Mouse (Mus musculus): Measurements from ENCODE around the gene Ncstn.

Gene Ncstn

DNA sequence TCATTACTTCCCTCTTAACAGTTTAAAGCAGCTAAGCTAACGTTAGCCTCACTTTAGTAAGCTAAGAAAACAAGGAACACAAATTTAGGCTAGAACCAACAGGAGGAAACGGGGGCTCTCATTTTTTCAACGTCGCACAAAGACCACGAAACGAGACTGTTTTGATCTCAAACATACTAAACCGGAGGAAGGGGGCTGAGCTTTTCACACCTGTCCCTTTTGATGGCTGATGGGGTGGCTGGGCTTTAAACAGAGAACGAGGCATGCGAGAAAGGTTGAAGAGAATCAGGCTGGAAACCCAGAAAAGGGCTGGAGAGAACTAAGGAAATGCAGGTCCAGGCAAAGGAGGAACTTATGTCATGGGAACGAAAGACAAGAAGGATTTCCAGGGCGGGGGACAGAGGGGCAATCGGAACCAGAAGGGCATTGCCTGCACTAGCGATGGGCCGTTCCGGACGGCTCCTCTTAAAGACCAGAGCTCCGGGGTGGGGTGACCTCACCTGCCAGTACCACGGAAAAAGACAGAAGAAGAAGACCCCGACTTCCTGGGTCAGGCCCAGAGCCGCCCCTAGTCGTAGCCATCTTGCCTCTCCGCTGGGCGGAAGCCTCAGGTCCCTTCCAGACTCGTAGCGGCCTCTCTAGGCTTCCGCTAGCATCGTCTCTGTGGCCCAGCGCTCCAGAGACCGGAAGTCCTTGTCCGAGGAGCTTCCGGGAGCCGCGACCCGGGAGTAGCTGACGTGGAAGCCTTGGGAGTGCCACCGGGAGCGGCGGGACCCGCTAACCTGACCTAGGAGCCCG, at the start of gene Ncstn, which contains the start of gene Copa:
Gene Ncstn, minus strand, starts transcription at position 695 of the 798 bp plus-strand sequence.
Gene Copa, plus strand, starts transcription at position 429 of the 798 bp plus-strand sequence.
- DNase-seq (ENCODE audit: low spot score in 2 of 2) = peak; percentile 79 to 94

DNA sequence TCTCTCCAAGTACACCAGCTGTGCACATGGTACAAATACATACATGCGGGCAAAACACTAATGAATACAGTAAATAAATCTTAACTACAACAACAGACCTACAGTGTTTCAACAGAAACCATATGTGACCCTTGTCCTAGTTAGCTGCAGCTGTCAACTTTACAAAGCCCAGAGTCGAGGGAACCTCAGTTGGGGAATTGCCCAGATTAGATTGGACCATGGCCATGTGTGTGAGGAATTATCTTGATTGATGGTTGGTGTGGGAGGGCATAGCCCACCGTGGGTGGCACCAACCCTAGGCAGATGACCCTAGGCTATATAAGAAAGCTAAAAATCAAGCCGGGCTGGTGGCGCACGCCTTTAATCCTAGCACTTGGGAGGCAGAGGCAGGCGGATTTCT, 49.7 kb upstream of the Ncstn start:
- DNase-seq (ENCODE audit: low spot score in 2 of 2) = no peak

DNA sequence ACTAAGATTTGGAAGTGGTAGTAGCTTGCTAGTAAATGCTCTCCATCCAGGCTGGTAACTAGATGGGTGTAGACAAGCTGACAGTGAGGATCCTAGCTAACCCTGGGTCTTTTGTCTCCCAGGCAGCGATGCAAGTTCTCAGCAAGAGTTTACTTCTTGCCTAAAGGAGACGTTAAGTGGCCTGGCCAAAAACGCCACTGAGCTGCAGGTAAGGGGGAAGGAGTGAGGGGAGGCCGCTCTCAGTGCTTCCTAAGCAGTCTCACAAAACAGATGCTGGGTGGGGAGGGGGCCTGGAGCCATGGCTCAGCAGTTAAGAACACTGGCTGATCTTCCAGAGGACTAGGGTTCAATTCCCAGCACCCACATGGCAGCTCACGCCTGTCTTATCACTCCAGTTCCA, 47.2 kb upstream of the Ncstn start:
- DNase-seq (ENCODE audit: low spot score in 2 of 2) = no peak

DNA sequence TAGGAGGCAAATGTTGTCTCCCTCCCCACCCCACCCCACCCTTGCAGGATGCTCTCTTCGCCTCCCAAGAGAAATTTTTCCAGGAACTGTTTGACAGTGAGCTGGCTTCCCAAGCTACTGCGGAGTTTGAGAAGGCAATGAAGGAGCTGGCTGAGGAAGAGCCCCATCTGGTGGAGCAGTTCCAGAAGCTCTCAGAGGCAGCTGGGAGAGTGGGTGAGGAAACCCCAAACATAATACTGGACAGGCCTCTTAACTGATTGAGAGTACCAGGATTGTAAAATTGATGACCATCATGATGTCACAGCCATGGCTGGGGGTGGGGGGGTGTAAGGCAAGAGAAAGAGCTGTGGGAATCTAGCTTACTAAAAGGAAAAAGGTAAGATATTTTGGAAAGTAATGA, 46.5 kb upstream of the Ncstn start:
- DNase-seq (ENCODE audit: low spot score in 2 of 2) = no peak

DNA sequence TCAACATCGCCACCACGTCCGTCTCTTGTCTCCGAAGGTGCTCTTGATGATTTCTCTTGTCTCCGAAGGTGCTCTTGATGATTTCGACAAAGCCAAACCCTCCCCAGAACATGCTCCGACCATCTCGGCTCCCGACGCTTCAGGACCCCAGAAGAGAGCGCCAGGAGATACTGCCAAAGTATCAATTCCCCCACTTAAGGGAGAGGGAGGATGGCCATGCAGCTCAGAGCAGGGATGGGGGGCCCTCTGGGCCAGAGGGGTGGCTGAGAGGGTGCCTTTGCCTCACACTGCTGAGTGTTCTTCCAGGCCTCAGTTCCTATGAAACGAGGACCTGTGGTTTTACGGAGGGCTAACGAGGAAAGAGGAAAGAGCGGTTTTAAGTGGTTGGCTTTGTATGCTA, 46.0 kb upstream of the Ncstn start:
- DNase-seq (ENCODE audit: low spot score in 2 of 2) = no peak

DNA sequence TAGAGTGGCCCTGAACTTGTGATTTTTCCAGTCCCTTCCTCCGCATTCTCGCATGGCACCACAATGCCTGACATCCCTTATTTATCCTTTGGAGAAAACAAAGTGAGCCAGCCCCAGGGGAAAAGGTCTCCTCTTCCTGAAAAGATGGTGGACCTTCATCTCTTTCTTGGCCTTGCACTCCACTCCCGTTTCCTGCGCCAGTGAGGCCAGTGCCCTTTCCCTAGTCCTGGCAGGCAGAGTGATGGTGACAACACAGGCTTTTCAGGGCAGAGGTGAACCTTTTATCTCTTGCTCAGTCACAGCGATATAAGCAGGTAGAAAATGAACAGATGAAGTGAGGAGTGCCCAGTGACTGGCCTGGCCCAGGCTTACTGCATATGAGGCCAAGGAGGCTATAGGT, 44.9 kb upstream of the Ncstn start:
- no peak for DNase-seq (ENCODE audit: low spot score in 2 of 2)

DNA sequence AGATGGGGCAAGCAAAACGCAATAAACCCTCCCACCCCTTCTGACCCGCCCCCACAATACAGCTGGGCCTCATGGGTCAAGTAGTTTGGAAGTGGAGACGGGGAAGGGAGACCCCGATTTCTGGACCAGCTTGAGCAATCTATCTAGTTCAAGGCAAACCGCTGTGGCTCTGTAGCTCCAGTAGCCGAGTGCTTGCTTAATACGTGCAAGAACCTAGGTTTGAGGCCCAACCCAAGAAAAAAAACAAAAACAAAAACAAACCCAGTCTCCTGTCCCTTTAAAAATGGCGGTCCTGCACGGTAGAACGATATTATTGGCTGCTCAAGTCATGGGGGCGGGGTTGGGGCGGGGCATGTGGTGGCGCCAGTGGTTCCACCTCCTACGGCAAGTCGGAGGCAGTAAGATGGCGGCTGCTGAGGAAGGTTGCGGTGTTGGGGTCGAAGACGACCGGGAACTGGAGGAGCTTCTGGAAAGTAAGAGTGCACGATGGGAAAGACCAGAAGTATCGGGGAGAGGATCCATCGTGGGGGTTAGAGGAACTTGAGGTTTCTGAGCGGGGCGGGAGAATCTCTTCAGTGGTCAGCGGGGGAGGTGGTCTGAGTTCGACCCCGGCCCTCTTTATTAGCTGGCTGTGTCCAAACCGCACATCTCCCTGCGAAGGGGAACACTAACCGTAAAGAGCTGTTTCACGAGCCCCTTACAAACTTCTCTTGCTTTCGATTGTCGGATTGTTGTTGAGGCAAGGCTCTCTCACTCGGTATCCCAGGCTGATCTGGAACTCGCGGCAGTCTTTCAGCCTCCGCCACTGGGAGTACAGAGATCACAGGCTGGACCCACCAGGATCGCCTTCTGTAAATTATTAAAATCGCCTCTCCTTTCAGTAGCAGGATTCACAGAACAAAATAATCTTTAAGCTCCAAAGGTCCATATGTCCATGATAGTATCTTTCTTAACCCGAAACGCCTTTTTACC, 44.1 kb upstream of the Ncstn start, which contains the start of gene Pex19:
Gene Pex19, plus strand, starts transcription at position 380 of the 972 bp plus-strand sequence.
- peak; percentile 35 to 64 for DNase-seq (ENCODE audit: low spot score in 2 of 2)

DNA sequence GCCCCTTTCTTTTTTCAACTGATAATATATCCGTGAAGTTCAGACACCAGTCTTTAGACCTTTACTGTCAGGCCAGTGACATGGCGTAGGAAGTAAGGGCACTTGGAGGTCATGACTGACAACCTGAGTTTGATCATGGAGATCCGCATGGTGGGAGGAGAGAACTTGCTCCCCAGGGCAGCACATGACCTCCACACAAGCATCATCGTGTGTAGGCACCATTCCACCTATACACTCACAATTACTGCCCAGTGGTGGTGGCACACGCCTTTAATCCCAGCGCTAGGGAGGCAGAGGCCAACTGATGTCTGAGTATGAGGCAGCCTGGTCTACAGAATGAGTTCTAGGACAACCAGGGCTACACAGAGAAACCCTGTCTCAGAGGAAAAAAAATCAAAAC, 42.0 kb upstream of the Ncstn start:
- no peak for DNase-seq (ENCODE audit: low spot score in 2 of 2)

DNA sequence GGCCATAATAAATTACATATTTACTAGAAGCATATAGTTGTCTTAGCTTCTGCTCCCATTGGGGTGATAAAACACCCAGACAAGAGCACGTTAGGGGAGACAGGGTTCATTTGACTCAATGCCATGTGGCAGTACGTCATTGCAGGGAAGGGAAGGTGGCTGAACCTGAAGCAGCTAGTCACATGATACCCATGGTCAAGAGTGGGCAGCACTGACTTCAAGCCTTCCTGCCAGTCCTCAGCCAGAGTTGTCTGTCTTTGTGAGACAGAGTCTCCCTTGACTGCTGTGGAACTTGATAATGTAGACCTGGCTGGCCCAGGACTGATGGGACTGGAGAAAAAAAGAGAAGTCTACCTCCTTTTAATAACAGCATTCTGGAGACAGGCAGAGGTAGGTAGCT, 40.1 kb upstream of the Ncstn start:
- no peak for DNase-seq (ENCODE audit: low spot score in 2 of 2)

DNA sequence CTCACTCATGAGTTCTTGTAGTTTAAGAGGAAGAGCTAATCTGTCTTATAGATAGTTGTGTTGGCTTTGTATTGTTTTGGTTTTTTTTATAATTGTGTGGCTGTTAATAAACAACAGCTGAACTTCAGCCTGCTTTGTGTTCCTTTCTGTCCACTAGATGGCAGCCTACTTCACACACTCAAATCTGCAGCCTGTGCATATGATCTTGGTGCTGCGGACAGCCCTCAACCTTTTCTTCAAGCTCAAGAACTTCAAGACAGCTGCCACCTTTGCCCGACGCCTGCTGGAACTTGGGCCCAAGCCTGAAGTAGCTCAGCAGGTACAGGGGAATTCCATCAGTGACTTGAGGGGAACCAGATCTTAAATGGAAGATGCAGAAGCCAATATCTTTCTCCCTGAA, 37.1 kb upstream of the Ncstn start:
- peak in 1 of 2 experiments; percentile 52 for DNase-seq (ENCODE audit: low spot score in 2 of 2)

DNA sequence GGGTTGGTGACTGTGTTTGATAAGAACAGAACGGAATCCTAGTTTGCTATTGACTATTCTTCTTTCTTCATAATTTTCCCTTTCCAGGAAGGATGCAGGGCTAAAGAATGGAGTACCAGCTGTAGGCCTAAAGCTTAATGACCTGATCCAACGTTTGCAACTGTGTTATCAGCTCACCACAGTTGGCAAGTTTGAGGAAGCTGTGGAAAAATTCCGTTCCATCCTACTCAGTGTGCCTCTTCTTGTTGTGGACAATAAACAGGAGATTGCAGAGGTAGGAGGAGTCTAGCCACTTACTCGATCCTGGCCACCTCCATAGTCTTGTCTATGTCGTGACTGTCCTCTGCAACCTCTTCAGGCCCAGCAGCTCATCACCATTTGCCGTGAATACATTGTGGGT, 36.5 kb upstream of the Ncstn start:
- DNase-seq (ENCODE audit: low spot score in 2 of 2) = no peak

DNA sequence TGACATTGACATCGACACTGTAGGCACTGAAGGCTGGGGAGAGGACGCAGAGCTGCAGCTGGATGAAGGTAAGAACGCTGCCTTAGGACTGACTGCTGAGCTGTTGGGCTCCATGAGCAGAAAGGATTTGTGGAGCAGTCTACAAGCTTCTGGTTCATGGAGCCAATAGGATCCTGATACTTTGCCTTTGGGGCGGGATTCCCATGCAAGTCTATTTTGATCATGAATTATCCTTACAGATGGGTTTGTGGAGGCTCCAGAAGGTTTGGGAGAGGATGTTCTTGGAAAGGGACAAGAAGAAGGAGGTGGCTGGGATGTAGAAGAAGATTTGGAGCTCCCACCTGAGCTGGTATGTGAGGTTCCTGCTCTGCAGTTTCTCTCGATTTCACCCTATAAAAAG, 34.4 kb upstream of the Ncstn start:
- DNase-seq (ENCODE audit: low spot score in 2 of 2) = peak in 1 of 2 experiments; percentile 27

DNA sequence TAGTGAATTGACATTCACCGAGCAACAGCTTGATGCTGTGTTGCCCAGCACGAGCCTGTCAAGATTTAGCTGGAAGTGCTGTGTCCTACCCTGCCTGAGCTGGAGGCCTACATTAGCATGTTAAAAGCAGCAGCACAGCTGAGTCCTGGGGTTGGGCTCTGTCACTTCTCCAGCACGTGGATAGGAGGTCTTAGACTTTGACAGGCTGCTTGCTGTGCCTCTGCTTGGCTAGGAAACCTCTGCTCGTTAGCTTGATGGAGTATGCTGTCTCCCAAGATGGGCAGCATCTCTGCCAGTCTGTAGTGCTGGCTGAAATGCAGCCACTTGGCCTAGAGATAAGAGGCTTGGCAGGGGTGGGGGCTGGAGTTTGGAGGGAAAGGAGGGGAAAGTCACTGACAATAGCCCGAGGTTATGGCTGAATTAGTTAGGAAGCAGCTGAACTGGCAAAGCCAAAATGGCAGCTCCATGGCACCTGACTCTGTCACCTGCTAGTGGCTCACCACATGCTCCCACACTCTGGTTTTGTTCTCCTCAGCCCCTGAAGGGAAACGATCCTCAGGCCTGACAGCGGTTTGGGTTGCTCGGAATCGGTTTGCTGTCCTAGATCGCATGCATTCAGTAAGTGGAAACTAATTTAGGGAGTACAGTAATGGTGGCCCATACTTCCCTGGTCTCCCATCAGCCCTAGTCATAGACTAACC, 25.3 kb upstream of the Ncstn start:
- DNase-seq (ENCODE audit: low spot score in 2 of 2) = no peak

DNA sequence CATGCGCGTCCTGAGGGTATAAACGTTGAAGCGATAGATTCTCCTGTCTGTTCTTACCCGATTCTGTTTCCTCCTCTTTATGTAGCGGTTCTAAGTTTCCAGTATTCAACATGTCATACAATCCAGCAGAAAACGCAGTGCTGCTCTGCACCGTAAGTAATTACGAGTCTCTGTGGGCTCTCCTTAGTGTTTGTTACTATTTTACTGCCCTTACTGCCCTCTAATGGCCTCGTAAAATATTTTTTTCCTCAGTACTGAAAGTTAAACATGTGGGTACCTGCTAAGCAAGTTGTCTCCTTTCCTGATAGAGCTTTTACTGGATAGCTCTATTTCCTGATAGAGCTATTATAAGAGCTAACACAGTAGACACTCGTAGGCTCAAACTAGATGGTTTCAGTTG, 22.5 kb upstream of the Ncstn start:
- DNase-seq (ENCODE audit: low spot score in 2 of 2) = no peak

DNA sequence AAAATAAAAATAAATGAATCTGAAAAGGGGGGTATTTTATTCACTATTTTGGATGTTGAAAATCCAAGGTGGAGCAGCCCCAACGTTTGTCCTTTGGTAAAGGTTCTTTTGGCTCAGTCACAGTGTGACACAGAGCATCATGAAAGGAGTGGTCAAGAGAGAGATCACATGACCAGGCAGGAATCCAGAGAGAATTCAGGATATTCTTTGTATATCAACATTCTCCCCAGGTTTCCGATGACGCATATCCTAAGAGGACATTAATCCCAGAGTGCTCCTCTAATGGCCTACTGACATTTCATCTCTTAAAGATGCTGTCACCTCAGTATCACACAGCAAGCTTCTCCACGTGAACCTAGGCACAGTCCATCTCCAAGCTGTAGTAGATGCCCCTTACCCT, 21.0 kb upstream of the Ncstn start:
- DNase-seq (ENCODE audit: low spot score in 2 of 2) = no peak

DNA sequence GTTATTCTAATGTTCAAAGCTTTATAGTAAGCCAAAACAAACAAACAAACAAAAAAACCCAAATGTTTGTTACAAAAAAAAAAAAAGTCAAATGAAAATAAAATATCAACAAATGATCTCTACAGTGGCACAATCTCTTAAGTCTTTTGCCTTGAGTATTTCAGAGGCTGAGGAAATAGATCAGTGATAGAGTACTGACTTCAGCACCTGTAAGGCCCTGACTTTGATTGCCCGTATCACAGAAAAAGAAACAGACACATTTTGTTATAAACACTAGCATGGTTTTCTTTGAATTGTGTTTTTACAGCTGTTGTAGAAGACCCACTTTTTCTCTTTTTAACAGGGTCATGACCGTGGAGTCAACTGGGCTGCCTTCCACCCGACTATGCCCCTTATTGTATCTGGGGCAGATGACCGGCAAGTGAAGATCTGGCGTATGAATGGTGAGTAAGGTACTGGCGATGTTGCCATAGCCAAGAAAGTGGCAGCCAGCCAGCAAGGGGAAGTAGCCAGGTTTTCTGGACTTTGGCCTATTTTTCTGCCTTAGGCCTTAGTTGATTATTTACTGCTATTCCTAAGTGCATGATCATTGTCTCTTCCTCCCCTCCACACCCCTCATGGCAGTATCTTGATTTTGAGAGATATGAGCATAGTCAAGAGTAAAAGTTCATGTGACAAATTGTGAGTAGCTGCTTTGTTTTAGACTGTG, 16.9 kb upstream of the Ncstn start:
- no peak for DNase-seq (ENCODE audit: low spot score in 2 of 2)

DNA sequence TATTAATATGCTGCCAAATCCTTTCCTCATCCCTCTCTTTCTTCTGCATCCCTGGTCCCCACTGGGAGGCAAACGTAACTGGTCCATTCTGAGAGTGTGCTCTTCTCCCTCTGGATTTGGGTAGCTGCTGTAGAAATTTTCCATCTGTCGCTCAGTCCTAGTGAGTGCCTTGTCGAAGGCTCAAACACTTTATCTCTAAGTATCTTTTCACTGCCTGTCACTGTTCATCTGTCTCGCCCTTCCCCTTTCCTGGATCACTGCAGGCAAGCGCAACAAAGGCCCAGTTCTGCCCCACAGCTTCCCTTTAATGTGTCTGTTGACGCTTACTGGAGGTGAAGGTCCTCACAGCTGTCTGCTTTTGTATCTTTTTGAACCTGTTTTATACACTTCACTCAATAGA, 12.6 kb upstream of the Ncstn start:
- DNase-seq (ENCODE audit: low spot score in 2 of 2) = no peak

DNA sequence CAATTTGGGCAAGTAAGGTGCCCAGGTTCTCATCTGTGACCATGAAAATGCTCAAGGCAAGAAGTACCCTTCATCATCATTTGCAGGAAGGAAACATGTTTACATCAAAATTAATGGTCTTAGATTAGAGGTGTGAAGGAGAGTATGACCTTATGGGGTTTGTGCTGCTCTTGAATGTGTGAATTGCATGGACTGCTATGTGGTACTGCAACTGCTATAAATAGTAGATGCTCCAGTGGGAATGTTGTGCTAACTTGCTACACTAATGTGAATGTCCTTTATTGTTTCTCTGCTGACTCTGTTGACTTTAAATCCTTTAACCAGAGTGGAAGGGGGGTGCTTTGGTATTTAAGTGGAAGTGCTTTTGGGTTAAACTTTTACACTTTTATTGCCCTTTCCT, 11.7 kb upstream of the Ncstn start:
- no peak for DNase-seq (ENCODE audit: low spot score in 2 of 2)

DNA sequence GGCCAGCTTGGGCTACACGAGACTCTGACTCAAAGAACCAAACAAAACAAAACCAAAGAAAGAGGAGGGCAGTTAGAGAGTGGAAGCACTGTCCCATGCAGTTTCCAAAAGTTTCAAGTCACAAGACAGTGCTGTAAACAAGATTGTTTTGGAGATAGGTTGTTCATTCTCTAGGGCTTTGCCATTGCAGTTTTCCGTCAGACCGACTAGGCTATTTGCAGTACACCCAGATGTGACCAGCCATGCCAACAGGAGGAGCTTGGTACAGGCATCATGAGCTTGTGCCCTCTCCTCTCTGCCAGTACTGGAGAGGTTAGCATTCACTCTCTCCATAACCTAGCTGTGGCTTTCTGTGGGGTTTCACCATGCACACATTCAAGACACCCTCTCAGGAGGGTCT, 10.9 kb upstream of the Ncstn start:
- DNase-seq (ENCODE audit: low spot score in 2 of 2) = no peak

DNA sequence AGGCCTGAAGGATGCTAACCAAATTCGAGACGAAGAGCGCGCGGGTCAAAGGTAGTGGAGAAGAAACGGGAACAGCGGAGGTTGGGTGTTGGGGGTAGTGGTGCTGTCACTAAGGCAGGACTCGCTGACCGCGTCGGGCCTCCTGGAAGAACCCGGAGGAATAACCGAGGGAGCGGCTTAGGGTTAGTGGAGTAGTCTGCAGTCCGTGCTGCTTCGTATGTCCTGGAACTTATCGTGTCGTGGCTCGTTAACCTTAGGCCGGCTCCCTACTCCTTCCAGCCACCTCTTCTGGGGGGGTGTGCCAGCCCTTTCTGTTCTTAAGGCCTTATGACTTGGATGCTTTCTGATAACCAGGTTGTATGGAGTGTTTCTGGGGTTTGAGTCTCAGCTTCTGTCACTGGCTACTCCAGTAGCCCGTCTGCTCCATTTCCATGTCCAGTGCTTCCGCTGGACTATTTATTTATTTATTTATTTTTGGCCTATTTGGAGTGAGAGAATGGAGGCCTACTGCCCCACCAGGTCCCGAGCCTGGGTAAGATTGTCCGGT, 377 bp upstream of the Ncstn start:
- DNase-seq (ENCODE audit: low spot score in 2 of 2) = no peak

DNA sequence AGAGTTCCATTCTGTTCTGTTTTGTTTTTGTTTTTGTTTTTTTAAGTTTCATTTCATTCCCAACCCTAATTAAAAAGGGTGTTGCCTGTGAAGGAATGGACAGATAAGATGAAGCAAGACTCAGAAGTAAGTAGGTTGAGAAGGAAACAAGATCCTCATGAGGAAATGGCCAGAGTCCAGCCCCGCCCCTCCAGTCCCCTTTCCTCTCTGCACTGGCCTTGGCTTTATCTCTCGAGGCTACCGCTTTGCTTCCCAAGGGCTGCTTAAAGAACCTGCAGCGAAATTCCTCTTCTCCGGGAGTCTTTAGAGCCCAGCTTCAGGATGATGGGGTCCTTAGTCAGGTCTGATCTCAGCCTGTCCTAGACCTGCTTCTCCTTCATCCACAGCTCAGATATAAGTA, 4.6 kb downstream of the Ncstn start:
- no peak for DNase-seq (ENCODE audit: low spot score in 2 of 2)
